Mouse (Mus musculus) erythroblast, embryonic 14.5 days (primary cell): Measurements from ENCODE around the gene Shkbp1.

Experiments
- GATA1 ChIP-seq: IDR thresholded peaks from 2 replicates; pipeline ENCODE4 v1.6.1; 2012; ENCODE audit warnings: low read length, inconsistent platforms, mixed read lengths
- TAL1 ChIP-seq: IDR thresholded peaks from 3 replicates; pipeline ENCODE4 v1.6.1; 2012; ENCODE audit warnings: low read length, inconsistent platforms, mixed read lengths

DNA sequence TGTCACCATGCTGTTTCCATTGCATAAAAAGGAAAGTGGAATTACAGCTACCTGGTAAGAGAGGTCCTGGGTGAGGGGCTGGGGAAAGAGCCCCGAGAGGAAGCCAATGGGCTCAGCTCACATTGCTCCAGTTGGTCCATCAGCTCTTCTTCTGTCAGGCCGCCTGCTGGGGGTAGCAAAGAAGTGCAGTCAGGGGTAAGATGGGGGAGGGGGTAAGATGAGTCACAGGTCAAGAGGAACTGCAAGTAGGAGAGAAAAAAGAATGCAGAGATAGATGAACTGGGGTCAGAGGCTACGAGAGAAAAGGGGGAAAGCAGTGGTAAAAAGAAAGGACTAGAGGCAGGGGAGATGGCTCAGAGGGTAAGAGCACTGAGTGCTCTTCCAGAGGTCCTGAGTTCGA, 13.2 kb downstream of the Shkbp1 start:
- TF ChIP-seq GATA1 (no peak), TAL1 (no peak)
